Mouse (Mus musculus) layer of hippocampus, postnatal 36 days (tissue): ENCODE measurements around the gene Cfb. TPM values are rescaled to one million over a fixed set of nuclear protein-coding genes. Genes with fewer than 3 reads are reported as not detected.

Experiments used
- DNase-seq, 2 experiments: peaks; one replicate each; pipeline ENCODE4 v3.0.0; 2022
- total RNA-seq, 2 experiments: library from RNA; stranded (reverse); gene quantifications; 2 replicates each; pipeline ENCODE4 v1.2.3; 2021

Gene Cfb
- total RNA-seq, 2 experiments from 2014 or later = 0.23 TPM; not detected in 1

DNA sequence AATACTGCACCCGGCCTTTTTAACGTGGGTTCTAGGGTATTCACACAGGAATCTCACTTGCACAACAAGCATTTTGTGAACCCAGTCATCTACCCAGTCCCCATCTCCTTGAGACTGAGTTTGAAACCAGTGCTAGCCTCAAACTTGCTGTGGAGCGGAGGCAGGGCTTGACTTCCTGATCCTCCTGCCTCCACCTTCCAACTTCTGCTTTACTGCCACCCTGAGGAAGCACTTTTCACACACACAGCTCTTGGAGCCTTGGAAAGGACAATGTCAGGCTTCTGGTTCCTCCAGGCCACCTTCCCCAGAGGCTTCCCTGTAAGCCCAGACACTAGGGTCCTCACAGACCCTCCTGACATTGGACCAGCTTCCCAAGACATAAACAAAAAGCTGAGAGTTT lies 21.0 kb upstream of the Cfb start:
- DNase-seq = no peak

DNA sequence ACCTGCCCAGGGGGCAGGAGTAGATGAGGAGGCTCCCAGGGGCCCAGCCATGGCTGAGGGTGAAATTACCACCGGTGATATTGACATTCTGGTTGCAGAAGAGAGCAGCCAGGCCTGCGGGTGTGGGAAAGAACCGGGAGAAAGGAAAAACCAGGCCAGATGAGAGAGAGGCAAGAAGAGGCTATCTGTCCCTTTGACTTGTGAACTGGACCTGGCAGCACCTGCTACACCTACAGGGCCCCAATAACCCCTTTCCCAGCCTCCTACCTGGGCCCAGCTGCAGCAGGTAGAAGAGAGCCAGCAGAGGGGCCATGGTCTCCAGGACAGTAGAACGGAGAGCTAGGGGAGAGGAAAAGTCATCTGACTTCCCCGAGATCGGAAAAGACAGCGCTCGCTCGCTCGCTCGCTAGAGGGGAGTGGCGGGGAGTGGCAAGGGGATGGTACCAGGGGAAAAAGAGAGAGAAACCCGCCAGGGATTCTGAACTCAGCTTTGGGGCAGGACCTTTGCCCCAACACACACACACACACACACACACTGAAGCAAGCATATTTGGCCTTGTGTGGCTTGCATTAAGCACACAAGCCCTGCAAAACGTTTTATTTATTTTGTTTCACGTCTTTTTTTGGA lies 19.5 kb upstream of the Cfb start, which contains the start of gene Gm20547:
Gm20547 (minus strand) TSS at position 360 of the 628 bp plus-strand sequence.
- DNase-seq = no peak

DNA sequence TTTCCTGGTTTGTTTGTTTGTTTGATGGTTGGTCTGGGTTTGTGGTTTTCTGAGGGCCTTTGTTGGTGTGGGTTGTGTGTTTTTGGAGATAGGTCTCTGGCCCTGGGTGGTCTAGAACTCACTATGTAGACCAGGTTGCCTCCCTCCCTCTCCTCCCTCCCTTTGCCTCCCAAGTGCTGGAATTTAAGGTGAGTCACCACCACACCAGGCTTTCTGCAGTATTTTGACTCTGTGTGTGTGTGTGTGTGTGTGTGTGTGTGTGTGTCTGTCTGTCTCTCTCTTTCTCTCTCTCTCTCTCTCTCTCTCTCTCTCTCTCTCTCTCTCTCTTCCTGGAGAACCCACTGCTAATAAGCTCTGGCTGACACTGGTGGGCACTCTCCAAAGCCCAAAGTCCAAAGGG lies 18.8 kb upstream of the Cfb start:
- DNase-seq = no peak

DNA sequence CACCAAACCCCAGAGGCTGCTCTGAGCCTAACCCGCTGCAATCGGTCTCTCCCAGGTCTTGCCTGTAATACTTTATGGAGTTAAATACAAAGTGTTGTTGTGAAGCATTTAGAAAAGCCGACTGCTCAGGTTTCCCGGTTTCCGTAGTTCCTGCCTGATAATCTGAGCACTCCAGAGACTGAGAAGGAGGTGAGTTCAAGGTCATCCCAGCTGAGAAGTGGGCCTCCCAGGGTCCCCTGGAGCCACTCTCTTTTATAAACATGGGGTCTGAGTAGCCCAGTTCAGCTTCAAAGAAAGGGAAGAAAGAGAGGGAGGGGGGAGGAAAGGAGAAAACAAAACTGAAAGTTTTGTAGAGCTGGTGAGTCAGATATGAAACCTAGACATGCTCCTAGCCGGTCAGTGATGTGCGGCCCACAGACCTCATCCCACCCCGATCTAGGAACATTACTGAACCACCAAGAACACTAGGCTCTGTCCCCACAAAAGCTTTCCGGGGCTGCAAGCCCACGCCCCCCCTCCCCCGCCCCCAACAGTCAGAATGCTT lies 17.1 kb upstream of the Cfb start, which contains the start of gene Zbtb12:
Zbtb12 (plus strand) TSS at position 148 of the 544 bp plus-strand sequence.
- no peak for DNase-seq

DNA sequence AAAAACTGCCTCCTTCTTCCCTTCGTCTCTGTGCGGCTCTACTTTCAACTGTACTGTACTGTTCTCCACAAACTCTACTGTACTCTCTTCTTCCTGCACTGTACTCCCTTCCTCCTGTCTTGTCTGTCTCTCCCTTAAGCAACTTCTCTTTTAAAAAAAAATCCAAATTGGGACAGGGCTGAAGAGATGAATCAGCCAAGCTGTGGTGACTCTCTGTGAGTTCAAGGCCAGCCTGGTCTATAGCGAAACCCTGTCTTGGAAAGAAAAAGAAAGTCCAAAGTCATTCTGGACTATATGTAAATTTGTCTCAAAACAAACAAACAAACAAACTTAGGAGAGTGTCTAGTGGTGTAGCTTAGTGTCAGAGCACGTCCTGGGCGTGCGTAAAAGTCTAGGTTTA lies 12.0 kb upstream of the Cfb start:
- no peak for DNase-seq

DNA sequence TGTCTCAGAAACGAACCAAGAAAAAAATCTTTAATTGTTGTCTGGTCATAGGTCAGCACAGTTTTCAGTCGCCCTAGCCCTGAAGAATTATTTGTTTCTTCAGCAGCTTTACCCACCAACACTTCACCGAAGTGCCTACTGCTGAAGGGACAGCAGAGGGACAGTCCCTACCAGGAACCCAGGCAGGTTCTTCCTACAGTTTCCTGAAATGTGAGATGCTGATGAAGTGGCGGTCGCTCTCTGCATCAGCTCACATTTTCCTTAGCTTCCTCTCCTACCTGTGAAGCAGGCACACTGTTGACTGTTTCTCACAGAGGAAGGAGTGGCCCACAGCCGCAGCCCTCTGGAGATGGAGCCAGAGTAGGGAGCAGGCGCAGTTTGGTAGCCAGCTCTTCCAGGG lies 3.7 kb upstream of the Cfb start:
- no peak for DNase-seq

DNA sequence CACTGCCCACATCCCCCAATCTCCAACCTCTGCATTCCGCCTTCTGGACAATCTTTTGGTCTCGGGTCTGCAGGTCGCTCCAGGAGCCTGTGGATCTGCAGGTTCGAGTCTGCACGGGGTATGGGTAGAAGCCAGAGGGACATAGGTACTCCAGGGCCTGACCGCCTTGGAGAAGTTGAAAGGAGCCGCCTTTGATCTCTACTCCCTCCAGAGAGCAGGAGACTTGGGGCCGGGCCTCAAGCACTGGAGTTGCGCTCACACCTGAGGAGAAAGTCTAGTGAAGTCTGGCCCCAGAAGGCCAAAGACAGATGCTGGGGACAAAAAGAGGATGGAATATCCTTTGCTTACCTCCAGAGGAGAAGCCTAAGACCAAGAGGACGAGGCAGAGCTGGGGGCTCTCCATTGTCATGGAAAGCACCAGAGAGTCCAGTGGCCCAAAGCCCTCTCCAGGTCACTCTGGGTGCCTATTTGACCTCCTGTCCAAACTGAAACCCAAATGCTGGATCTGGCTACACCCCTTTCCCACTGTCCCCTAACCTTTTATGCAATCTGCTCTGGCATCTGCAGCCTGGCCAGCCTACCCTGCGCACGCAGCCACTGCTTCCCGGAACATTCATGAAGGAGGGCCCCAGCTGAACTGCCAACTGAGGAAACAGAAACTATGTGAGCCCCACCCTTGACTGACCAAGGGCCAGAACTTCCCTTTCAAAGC lies 458 bp downstream of the Cfb start:
- DNase-seq = no peak

DNA sequence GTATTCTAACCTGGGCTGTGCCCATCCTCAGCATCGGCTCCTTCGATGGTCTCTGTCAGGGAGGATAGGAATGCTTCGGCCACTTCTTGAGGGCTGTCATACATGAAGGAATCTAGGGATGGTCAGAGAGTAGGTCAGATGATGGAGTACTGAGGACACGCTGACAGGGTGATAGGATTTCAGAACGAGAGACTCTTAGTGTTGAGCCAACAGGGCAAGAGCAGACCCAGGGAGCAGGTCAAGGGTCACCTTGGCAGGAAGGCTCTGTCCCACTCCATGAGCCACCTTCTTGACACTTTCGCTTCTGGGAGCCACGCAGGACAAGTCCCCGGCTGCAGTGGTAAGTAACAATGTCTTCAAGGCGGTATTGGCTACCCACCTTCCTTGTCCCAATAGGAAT lies 1.8 kb downstream of the Cfb start:
- no peak for DNase-seq

DNA sequence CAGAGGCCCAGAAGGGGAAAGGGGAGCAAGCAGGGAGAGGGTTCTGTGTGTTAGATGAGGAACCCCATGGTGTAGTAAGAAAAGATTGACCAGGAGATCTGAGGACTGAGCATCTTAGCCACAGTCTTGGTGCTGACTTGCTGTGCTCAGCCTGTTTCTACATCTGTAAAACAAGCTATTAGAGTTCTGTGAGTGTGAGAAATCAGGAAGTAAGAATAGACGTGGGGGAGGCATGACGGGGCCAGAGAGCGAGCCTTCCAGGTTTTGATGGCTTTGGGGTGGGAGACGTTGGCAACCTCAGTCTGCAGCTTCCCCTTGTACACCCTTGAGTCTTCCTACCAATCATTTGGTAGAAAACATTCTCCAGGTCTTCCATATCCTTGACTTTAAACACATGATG lies 3.6 kb downstream of the Cfb start:
- no peak for DNase-seq

DNA sequence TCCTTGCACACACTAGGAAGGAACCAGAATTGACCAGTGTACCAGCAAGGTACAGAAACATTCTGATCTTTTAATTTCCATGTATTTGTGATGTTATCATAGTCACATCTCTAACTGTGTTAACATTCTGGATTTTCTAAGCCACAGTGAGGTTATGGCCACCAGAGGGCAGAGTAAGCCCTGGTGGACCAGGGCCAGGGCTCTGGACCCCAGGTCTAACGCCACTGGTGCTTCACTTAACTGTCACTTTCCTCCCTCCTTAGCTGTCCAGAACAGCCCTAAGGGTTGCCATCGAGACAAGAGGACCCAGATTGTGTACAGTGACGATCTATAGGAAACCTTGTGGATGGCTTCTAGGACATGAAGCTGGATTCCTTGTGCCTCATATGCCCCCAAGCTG lies 6.5 kb downstream of the Cfb start:
- peak in 1 of 2 experiments; percentile 18 for DNase-seq

DNA sequence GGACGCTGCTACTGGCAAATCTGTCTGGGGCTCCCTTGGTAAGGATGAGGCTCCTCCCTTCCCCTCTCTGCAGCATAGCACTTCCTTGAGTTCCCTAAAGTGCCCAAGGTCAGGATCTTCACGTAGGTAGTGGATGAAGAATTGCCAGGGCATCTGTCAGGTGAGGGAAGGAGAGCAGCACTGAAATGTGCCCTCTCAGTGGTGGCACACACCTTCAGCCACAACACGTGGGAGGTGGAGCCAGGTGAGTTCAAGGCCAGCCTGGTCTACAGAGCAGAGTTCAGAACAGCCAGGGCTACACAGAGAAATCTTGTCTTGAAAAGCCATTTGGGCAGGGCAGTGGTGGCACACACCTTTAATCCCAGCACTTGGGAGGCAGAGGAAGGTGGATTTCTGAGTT lies 7.6 kb downstream of the Cfb start:
- DNase-seq = no peak

DNA sequence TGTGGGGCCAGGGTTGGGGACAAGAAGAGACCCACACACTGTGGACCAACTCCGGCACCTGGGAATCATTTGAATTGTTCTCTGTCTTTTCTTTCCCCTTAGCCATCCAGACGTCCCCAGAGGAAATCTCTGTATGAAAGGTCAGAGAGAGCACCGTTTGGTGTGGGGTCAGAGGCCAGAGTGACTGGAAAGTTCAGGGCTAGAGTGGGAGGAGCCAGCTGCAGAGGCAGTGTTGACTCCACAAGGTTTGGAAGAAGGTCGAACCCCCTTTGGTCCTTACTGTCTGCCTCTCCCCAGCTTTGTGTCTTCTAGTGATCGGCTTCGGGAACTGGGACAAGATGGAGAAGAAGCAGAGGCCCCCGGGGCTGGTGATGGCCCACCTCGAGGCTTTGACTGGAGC lies 8.8 kb downstream of the Cfb start:
- no peak for DNase-seq

DNA sequence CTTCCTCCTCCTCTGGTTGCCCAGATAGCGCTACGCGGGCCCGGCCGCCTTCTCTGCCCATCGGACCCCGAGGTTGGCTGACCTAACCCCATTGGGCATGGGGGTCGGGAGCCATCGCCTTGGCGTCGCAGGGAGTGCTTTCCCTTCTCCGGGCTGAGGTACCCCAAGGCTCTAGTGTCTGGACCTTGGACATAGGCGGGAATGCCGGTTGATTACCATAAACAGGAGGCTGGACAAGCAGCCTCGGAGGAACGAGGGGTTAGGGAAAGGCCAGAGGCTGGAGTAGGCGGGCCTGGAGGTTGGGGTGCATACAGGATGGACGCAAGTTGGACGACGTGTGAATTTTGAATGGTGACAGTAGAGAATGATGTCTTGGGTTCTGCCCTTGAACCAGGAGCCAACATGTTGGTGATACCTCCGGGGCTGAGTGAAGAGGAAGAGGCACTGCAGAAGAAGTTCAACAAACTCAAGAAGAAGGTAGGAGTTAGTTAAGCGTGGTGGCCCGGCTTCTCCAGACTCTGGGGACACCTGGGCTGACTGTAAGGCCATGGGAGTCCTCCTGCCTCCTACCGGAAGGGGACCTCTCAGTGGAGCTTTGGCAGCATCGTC lies 11.7 kb downstream of the Cfb start:
- DNase-seq = no peak

DNA sequence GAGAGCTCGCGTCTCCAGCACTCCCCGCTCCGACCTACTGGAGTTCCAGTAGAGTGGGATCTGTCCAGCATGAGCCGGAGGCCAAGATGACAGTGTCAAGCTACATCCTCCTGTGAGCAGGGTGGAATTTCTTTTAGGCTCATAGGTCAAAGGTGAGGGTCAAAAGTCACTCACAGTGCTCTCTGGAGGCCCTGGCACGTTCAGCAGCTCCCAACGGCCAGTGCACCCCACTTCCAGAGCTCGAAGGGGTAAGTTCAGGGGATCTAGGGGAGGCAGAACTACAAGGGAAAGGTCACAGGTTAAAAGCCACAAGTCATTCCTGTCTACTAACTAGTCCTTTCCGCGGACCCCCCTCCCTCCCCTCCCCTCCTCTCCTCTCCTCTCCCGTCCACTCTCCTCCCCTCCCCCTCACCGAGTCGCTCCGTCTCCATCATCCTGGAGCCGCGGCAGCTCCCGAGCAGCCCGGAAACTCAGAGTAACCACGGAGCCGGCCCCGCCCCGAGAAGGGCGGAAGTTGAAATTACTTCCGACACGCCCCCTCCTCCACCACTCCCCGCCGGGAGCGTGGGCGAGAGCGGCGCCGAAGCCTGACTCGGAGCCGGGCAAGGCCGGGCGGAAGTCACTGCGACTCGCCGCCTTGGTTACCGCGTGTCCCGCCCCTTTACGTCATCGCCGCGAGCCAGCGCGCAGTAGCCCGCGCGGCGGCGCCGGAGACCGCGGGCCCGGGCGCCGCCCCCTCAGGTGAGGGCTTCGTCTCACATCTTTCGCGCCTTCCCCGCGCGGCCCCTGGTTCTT lies 12.4 kb downstream of the Cfb start, which contains the start of the genes Skiv2l and Nelfe:
Skiv2l (minus strand) TSS at position 489 of the 795 bp plus-strand sequence.
Nelfe (plus strand) TSS at position 670 of the 795 bp plus-strand sequence.
- peak; percentile 98 to 99 for DNase-seq

DNA sequence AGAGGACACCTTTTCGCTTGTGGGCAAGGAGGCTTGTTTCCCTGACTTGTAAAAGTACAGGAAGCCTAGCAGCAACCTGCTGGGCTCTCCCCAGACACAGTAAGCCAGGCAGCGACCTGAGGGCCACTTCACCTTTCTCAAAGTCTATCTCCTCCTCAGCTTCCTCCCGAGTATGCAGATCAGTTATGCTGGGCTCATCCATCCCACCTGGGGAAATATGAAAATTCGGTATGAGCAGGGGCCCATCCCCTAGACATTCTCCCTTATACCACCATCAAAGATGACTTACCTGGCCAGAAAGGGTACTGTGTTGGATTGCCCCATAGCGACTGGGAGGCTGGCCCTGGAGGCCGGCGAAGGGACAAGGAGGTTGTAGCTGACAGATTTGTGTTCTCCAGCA lies 14.7 kb downstream of the Cfb start:
- DNase-seq = no peak

DNA sequence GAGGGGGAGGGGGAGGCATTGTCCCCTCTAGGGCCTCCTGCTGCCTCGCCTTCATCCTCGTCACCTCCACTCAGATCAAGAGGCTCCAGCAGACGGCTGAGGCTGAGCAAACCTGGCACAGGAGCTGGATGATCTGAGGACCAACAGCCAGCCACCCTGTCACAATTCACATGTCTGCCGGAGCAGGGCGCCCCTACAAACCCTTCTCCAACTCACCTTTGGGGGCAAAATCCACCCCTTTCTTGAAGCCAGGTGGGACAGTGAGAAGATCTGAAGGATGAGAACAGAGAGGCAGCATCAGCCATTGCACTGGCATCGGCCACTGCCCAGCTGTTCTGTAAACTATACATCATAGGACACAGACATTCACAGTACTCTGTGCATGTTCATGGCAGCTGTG lies 15.1 kb downstream of the Cfb start:
- no peak for DNase-seq

DNA sequence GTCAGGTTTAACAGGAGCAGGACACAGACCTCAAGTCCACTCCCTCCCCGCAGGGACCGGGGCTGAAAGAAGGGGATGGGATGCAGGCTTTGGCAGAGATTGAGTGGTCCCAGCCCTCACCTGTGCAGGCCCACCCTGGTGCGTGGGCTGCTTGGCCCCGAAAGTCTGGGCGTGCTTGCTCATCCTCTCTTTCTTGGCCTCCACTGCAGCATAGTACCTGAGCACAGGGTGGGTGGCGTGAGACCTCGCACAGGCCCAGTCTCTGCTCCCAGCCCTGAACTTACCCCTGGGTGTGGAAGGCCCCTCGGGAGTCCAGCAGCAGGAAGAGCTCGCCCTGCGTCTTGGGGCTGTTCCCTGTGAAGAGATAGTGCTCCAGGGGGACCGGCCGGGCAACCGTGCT lies 17.4 kb downstream of the Cfb start:
- no peak for DNase-seq

DNA sequence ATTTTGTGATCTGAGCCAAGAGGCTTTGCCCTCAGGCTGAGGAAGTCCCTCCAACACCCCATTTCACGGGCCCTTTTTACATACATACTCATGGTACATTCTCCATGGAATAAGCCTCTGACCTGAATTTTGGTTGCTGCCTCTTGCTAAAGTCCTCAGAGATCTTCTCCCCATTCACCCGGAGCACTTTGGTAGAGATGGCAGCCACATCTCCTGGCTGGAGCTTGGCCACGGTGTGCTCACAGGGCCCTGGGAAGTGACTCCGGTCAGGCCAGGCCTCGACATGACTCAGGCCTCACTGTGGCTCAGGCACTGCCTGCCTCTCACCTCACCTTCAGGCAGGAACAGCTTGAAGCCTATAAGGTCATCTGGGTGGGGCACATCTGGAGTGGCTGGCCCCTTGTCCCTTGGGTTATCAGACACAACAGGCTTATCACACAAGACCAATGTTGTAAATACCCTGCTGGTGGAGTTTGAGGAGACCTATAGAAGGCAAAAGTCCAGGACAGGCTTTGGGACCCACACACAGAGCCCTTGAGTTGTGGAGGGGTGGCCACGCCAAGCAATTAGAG lies 21.5 kb downstream of the Cfb start:
- DNase-seq = no peak

DNA sequence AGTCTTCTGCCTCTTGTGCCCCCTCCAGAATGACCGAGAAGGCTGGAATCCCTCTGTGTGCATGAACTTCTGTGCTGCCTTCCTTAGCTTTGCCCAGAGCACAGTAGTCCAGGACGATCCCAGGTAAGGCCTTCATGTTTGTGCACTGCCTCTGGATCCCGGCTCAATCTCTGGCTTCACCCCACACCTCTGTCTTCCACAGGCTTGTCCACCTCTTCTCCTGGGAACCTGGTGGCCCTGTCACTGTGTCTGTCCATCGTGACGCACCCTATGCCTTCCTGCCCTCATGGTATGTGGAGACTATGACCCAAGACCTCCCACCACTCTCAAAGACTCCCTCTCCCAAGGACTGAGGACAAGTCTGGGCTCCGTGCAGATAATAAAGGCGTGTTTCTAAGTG lies 23.5 kb downstream of the Cfb start:
- DNase-seq = no peak

DNA sequence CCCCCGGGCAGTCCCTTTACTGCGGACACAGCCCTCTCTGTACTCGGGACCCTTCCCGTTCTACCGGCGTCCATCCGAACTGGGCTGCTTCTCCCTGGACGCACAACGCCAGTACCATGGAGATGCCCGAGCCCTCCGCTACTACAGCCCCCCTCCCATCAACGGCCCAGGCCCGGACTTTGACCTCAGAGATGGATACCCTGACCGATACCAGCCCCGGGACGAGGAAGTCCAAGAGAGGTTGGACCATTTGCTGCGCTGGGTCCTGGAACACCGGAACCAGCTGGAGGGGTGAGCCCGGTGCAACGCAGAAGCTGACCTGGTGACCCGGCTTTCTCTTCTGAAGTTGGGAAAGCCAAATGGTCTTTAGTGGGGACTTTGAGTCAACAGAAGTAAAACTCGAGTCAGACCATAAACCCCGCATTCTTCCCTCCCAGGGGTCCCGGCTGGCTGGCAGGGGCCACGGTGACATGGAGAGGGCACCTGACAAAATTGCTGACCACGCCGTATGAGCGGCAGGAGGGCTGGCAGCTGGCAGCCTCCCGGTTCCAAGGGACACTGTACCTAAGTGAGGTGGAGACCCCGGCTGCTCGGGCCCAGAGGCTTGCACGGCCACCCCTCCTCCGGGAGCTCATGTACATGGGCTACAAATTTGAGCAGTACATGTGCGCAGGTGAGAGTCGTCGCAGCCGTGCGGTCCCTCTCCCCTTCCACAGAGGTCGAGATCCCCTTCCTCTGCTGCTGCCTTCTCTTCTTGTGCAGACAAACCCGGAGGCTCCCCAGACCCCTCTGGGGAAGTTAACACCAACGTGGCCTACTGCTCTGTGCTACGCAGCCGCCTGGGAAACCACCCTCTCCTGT lies 24.6 kb downstream of the Cfb start:
- DNase-seq = no peak

DNA sequence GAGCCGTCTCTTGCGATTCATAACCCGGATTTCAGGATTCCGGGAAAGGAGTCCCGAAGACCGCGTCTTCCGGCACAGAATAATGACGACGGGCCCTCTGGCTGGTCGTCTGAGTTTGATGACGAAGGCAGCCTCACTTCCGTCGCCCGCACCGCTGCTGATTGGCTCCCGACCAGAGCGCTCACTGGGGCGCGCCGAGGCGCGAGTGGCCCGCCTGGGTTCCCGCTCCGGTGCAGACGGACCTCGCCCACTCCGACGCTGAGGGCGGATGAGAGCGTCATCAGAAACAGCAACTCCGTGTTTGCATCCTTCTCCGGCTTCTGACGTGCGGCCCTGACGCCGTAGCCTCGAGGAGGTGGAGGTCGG lies 25.5 kb downstream of the Cfb start, which contains the start of the genes Stk19 and Dxo:
Stk19 (minus strand) TSS at position 90 of the 366 bp plus-strand sequence.
Dxo (plus strand) TSS at position 164 of the 366 bp plus-strand sequence.
- peak; percentile 97 to 98 for DNase-seq
